Mouse (Mus musculus) liver, postnatal 0 days (tissue): ENCODE measurements at regions not wholly inside any gene's neighbourhood (a gene's known extent, or its start where the extent isn't known, plus 50 kb on each side); places are given as distances from the start of the nearest gene placed in this dataset.

ENCODE experiments used
- ATAC-seq: fragments of 200-750 bp; cut with Nextera tagmentation; 2 replicates; pipeline ENCODE4 v1.8.0; 2017; ENCODE audit warnings: mild to moderate bottlenecking, moderate library complexity
- DNase-seq: peaks from one replicate; pipeline ENCODE4 v3.0.0-alpha.2; 2016
- H3K27ac ChIP-seq: fragments of 300-500 bp; sonication (generic); 2 replicates; pipeline ENCODE4 v1.5.1; 2014; ENCODE audit warnings: antibody characterized with exemption, moderate library complexity, mild to moderate bottlenecking, low read depth
- H3K27me3 ChIP-seq: fragments of 300-500 bp; sonication (generic); 2 replicates; pipeline ENCODE4 v1.6.1; 2014; ENCODE audit warnings: low read length, control low read depth, mixed read lengths; ENCODE audit not compliant: insufficient read depth
- H3K36me3 ChIP-seq: fragments of 300-500 bp; sonication (generic); replicated peaks from 2 replicates; pipeline ENCODE4 v1.6.1; 2014; ENCODE audit warnings: mild to moderate bottlenecking, control low read depth, low read length, moderate library complexity, mixed read lengths; ENCODE audit not compliant: insufficient read depth
- H3K4me1 ChIP-seq: fragments of 300-500 bp; sonication (generic); 2 replicates; pipeline ENCODE4 v1.6.1; 2014; ENCODE audit warnings: antibody characterized with exemption, mild to moderate bottlenecking, control low read depth; ENCODE audit not compliant: insufficient read depth
- H3K4me2 ChIP-seq: fragments of 300-500 bp; sonication (generic); 2 replicates; pipeline ENCODE4 v1.6.1; 2014; ENCODE audit warnings: low read depth, mild to moderate bottlenecking, low read length, moderate library complexity, mixed read lengths
- H3K4me3 ChIP-seq: fragments of 300-500 bp; sonication (generic); 2 replicates; pipeline ENCODE4 v1.5.1; 2014; ENCODE audit warnings: low read depth, low read length
- H3K9ac ChIP-seq: fragments of 300-500 bp; sonication (generic); replicated peaks from 2 replicates; pipeline ENCODE4 v1.6.1; 2014; ENCODE audit warnings: mild to moderate bottlenecking, moderate library complexity
- H3K9me3 ChIP-seq: fragments of 300-500 bp; sonication (generic); 2 replicates; pipeline ENCODE4 v1.6.1; 2016; ENCODE audit warnings: mild to moderate bottlenecking, control low read depth, low read length, mixed read lengths
- CTCF ChIP-seq: sonication (generic); IDR thresholded peaks from 2 replicates; pipeline ENCODE4 v1.5.1; 2016; ENCODE audit warnings: antibody characterized with exemption, low read depth
- EP300 ChIP-seq: IDR thresholded peaks from 2 replicates; pipeline ENCODE4 v1.6.1; 2016; ENCODE audit warnings: antibody characterized with exemption, low read depth, mild to moderate bottlenecking
- WGBS: fragments of 180-500 bp; shearing (Covaris S2); extraction: QIAGEN DNeasy Blood & Tissue Kit; methylation state at CpG from one replicate; pipeline ENCODE4 v1.1.7; 2014; ENCODE audit not compliant: insufficient replicate concordance; 5-methylcytosine and 5-hydroxymethylcytosine counted together

GRCm38 (mm10) chr13:52042867-52043266, 196.4 kb downstream of the Gadd45g start:
- no peak overlapping the region for H3K9ac ChIP-seq
- no peaks in the 10 kb centered on the region for H3K36me3 ChIP-seq
- ATAC-seq (no peak), DNase-seq (no peak)
- TF ChIP-seq EP300 = no peak
- no peak for TF ChIP-seq CTCF
- no peak overlapping the region for H3K27ac ChIP-seq
- 74% methylated on average over 3 of the region's 3 CpGs for WGBS
- H3K9me3 ChIP-seq = no peaks in the 10 kb centered on the region
- H3K4me3 ChIP-seq = no peak overlapping the region
- no peak overlapping the region for H3K4me2 ChIP-seq
- H3K4me1 ChIP-seq = peaks cover 15% of the 10 kb centered on the region
- no peaks in the 10 kb centered on the region for H3K27me3 ChIP-seq

DNA sequence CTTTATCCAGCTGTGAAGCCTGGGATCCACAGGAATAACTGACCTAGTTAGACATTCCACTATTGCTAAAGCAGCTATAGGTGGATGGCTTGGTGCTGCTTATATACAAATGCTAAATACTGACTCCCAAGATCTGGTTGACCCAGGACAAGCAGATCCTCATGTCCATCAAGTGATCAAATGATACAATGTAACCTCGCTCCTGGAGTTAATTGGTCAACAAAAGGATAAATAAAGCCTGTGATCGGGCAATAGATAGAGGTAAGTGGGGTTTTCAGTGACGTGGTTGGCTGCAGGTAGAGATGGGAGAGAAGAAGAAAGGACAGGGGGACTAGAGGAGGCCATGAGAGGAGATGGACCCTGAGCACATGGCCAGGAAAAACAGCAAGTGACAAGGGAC, 197.4 kb downstream of the Gadd45g start:
- WGBS = 77% methylated on average over 3 of the region's 3 CpGs
- no peak for DNase-seq
- H3K4me1 ChIP-seq = peaks cover 15% of the 10 kb centered on the region
- no peaks in the 10 kb centered on the region for H3K27me3 ChIP-seq
- H3K9me3 ChIP-seq = no peaks in the 10 kb centered on the region
- TF ChIP-seq EP300 = no peak
- TF ChIP-seq CTCF = no peak
- no peak overlapping the region for H3K27ac ChIP-seq
- H3K9ac ChIP-seq = no peak overlapping the region
- ATAC-seq = no peak
- no peak overlapping the region for H3K4me2 ChIP-seq
- H3K36me3 ChIP-seq = no peaks in the 10 kb centered on the region
- no peak overlapping the region for H3K4me3 ChIP-seq

DNA sequence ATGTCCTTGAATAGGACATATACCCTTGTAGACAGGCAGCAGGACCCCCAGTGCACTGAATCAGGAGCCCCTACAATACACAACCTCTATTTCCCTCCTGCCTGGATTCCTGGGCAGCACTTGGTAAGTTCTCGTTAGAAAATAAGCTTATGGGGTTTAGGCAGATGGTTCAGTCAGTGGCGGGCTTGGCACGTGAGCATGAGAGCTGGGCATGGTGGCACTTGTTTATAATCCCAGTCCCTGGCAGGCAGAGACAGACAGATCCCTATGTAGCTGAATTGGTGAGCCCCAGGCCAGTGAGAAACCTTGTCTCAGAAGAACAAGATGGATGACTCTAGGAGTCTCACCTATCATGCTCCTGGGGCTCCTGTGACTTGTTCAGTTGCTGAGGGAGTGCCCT, 198.9 kb downstream of the Gadd45g start:
- no peaks in the 10 kb centered on the region for H3K36me3 ChIP-seq
- DNase-seq (no peak), ATAC-seq (no peak)
- H3K4me3 ChIP-seq = no peak overlapping the region
- no peak overlapping the region for H3K9ac ChIP-seq
- H3K4me2 ChIP-seq = no peak overlapping the region
- WGBS = 83% methylated on average over 3 of the region's 3 CpGs
- TF ChIP-seq EP300 (no peak), CTCF (no peak)
- H3K9me3 ChIP-seq = no peaks in the 10 kb centered on the region
- no peaks in the 10 kb centered on the region for H3K27me3 ChIP-seq
- peaks cover 15% of the 10 kb centered on the region for H3K4me1 ChIP-seq
- no peak overlapping the region for H3K27ac ChIP-seq

GRCm38 (mm10) chr13:52046020-52046419, 199.5 kb downstream of the Gadd45g start:
- DNase-seq (no peak), ATAC-seq (no peak)
- H3K27ac ChIP-seq = no peak overlapping the region
- H3K9ac ChIP-seq = no peak overlapping the region
- no peaks in the 10 kb centered on the region for H3K27me3 ChIP-seq
- H3K4me2 ChIP-seq = no peak overlapping the region
- peaks cover 15% of the 10 kb centered on the region for H3K4me1 ChIP-seq
- H3K36me3 ChIP-seq = no peaks in the 10 kb centered on the region
- H3K4me3 ChIP-seq = no peak overlapping the region
- no peaks in the 10 kb centered on the region for H3K9me3 ChIP-seq
- TF ChIP-seq EP300 (no peak), CTCF (no peak)
- 53% methylated on average over 5 of the region's 5 CpGs for WGBS

GRCm38 (mm10) chr13:52046700-52047099, 200.2 kb downstream of the Gadd45g start:
- TF ChIP-seq EP300 (no peak), CTCF (no peak)
- H3K27ac ChIP-seq = no peak overlapping the region
- H3K4me2 ChIP-seq = no peak overlapping the region
- 66% methylated on average over 11 of the region's 11 CpGs for WGBS
- no peaks in the 10 kb centered on the region for H3K36me3 ChIP-seq
- DNase-seq (no peak), ATAC-seq (no peak)
- H3K9me3 ChIP-seq = no peaks in the 10 kb centered on the region
- no peak overlapping the region for H3K9ac ChIP-seq
- peaks cover 8% of the 10 kb centered on the region for H3K4me1 ChIP-seq
- no peaks in the 10 kb centered on the region for H3K27me3 ChIP-seq
- H3K4me3 ChIP-seq = no peak overlapping the region

DNA sequence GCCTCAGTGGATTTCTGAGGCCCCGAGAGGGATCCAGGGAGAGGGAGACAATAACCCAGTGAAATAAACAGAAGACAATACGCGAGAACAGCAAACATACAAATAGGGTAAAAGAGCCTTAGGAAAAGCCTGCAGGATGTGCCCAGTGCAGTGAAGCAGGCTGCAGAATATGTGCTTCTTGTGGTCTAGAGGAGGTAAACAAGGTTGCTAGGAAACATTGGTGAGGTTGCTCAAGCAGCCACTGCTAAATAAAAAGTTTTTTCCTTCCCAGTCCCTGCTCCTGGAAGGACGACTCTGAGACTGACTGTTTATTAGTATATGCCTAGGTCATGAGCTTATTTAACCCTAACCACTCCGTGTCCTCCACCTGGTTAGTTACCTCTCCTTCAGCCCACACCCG, 201.5 kb downstream of the Gadd45g start:
- WGBS = 70% methylated on average over 6 of the region's 6 CpGs
- no peak for ATAC-seq

DNA sequence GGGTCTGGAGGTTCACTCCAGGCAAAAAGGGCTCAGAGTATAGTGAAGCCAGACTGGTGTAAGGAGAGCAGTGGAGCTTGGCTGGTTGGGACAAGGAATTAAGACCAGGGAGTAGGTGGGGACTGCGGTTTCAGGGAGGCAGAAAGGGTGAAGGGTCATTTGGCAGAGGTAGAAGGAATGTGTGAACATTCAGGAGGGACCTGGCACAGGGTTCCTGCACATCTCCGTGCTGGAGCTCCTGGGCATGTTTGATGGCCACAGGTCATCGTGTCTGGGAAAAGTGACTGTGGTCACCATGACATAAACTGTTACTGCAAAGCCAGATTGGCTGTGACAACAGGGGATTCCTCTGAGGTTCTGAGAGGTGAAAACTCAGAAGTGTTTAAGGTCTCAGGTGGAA, 202.3 kb downstream of the Gadd45g start:
- no peak overlapping the region for H3K4me3 ChIP-seq
- WGBS = 66% methylated on average over 3 of the region's 3 CpGs
- no peaks in the 10 kb centered on the region for H3K9me3 ChIP-seq
- H3K9ac ChIP-seq = no peak overlapping the region
- no peaks in the 10 kb centered on the region for H3K27me3 ChIP-seq
- no peak for ATAC-seq
- no peaks in the 10 kb centered on the region for H3K4me1 ChIP-seq
- H3K27ac ChIP-seq = no peak overlapping the region
- no peak overlapping the region for H3K4me2 ChIP-seq
- no peaks in the 10 kb centered on the region for H3K36me3 ChIP-seq
- DNase-seq = no peak
- no peak for TF ChIP-seq EP300
- no peak for TF ChIP-seq CTCF

More for the DNA sequence above, 201.5 kb downstream of the Gadd45g start:
- no peak overlapping the region for H3K4me2 ChIP-seq
- no peak overlapping the region for H3K4me3 ChIP-seq
- no peak overlapping the region for H3K27ac ChIP-seq
- H3K27me3 ChIP-seq = no peaks in the 10 kb centered on the region
- no peaks in the 10 kb centered on the region for H3K9me3 ChIP-seq
- no peak for DNase-seq
- no peaks in the 10 kb centered on the region for H3K36me3 ChIP-seq
- H3K4me1 ChIP-seq = no peaks in the 10 kb centered on the region
- no peak for TF ChIP-seq CTCF
- TF ChIP-seq EP300 = no peak
- no peak overlapping the region for H3K9ac ChIP-seq
